Mouse (Mus musculus) C2C12 (cell line): ENCODE measurements around the gene Asic2.

Source experiments
- CEBPB ChIP-seq: IDR thresholded peaks from one replicate; pipeline ENCODE4 v1.6.1; 2011; ENCODE audit warnings: low read depth, mild to moderate bottlenecking, control low read depth, moderate library complexity
- CTCF ChIP-seq: IDR thresholded peaks from one replicate; pipeline ENCODE4 v1.5.1; 2011; ENCODE audit not compliant: control insufficient read depth, insufficient read depth, insufficient read length
- FOSL1 ChIP-seq: IDR thresholded peaks from one replicate; pipeline ENCODE4 v1.8.0; 2011; ENCODE audit warnings: mild to moderate bottlenecking, low read length; ENCODE audit not compliant: poor library complexity, insufficient read depth, severe bottlenecking
- MAX ChIP-seq: IDR thresholded peaks from one replicate; pipeline ENCODE4 v1.6.1; 2011; ENCODE audit warnings: mild to moderate bottlenecking, control low read depth
- MYOG ChIP-seq: IDR thresholded peaks from one replicate; pipeline ENCODE4 v1.6.1; 2011; ENCODE audit not compliant: control insufficient read depth, insufficient read length; ENCODE audit errors: extremely low read depth
- USF1 ChIP-seq: IDR thresholded peaks from one replicate; pipeline ENCODE4 v1.6.1; 2011; ENCODE audit warnings: low read depth, mild to moderate bottlenecking, control low read depth, moderate library complexity

GRCm38 (mm10) chr11:81492351-81492750 lies 475.9 kb downstream of the Asic2 start:
- TF ChIP-seq CTCF (no peak), MYOG (no peak), USF1 (no peak), MAX (no peak), CEBPB (no peak), FOSL1 (no peak)
